Mouse (Mus musculus) bone marrow macrophage, adult 2 months (primary cell): ENCODE results near the gene Ctsf.

Experiments
- CTCF ChIP-seq: IDR thresholded peaks from 2 replicates; pipeline ENCODE4 v1.5.1; 2012; ENCODE audit warnings: low read depth, mild to moderate bottlenecking, low read length, moderate library complexity
- POLR2A ChIP-seq: IDR thresholded peaks from 2 replicates; pipeline ENCODE4 v1.6.1; 2012; ENCODE audit warnings: mild to moderate bottlenecking, low read depth, low read length, borderline replicate concordance

DNA sequence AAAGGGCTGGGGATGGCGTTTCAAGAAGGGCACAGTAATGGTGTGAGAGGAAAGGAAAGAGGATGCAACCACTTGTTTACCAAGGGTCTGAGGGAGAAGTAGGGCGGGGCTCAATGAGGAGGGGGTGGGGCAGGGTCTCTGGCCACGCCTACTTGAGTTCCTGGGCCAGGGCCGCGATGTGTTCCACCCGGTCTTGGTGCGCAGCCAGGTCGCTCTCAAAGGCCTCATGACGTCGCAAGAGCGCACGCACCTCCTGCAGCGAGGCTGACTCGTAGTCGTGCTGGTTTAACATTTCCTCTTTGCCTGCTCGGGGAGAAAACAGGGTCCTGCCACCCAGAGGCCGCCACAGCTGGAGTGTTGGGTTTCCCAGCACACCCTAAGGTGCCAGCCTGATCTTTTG, 10.2 kb downstream of the Ctsf start:
- TF ChIP-seq CTCF (no peak), POLR2A (no peak)
